Mouse (Mus musculus): ENCODE data around the gene Cd59b. TPM values are rescaled to one million over a fixed set of nuclear protein-coding genes. Genes with fewer than 3 reads are reported as not detected.

Gene Cd59b
- polyA plus RNA-seq, 1 experiment from 2014 or later, result 1.9 TPM

DNA sequence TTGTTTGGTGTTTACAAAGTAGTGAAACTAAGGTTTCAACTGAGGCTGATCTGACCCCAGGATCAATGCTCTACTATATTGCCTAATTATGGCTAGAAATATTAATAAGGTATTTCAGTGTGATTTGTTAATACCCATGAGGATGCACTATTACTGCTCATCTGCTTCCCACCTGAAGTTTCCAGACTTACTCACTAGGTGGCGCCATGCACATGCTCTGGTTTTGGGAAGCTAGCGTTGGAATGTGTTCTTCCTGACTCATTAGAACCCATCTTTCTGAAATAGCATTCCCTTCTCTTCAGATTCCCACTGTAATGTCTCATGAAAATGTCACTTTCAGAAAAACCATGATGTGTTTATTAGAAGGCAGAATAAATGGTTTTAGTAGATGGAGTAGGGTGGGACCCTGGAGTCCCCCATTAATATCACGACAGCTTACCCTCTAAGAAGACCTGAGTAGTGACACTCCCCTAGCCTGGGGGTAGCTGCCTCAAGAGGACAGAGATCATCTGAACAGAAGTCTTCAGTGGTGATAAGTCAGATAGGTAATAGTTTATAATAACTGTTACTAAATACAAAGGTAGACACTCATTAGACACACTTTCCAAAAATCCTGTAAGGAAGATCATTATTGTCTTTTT lies 34.7 kb upstream of the Cd59b start:
- no peak overlapping the region for H3K4me2 ChIP-seq
- no peaks in the 10 kb centered on the region for H3K27me3 ChIP-seq (ENCODE audit: control insufficient read depth, insufficient read depth, low read length)
- no peak overlapping the region for H3K9ac ChIP-seq (ENCODE audit: low read length)
- 31% methylated on average over 3 of the region's 3 CpGs for WGBS
- H3K27ac ChIP-seq (ENCODE audit: low read depth, low read length), result no peak overlapping the region
- H3K9me3 ChIP-seq (ENCODE audit: control insufficient read depth, low read length), result no peaks in the 10 kb centered on the region
- ATAC-seq (ENCODE audit: low FRiP score) (no peak), DNase-seq (ENCODE audit: low spot score, missing footprints) (peak; percentile 98)
- no peaks in the 10 kb centered on the region for H3K4me1 ChIP-seq (ENCODE audit: control insufficient read depth, insufficient read depth, low read length)
- no peak overlapping the region for H3K4me3 ChIP-seq (ENCODE audit: low read depth, low read length)
- no peaks in the 10 kb centered on the region for H3K36me3 ChIP-seq (ENCODE audit: control insufficient read depth, insufficient read depth, low read length)

DNA sequence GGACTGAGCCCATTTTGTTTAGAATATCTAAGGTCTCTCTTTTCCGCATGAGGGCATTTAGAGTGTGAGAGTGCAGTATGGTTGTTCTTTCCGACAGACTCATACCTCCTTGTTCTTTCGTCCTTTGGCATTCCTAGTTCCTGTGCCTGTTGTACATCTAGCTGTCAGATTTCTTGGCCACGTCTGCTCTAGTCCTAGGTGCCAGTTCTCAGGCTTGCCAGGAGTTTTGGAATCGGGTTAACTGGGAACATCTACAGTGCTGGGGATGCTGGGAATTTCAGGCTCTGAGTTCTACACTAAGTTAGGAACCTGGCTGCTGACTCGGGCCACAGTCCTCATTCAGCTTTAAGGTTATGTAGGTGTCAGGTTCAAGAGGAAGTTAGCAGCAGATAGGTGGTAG lies 34.1 kb upstream of the Cd59b start:
- no peaks in the 10 kb centered on the region for H3K9me3 ChIP-seq (ENCODE audit: control insufficient read depth, low read length)
- H3K27ac ChIP-seq (ENCODE audit: low read depth, low read length), result no peak overlapping the region
- H3K27me3 ChIP-seq (ENCODE audit: control insufficient read depth, insufficient read depth, low read length), result no peaks in the 10 kb centered on the region
- H3K4me3 ChIP-seq (ENCODE audit: low read depth, low read length), result no peak overlapping the region
- H3K4me2 ChIP-seq, result no peak overlapping the region
- ATAC-seq (ENCODE audit: low FRiP score) (no peak), DNase-seq (ENCODE audit: low spot score, missing footprints) (peak; percentile 39)
- WGBS, result 87% methylated on average over 6 of the region's 6 CpGs
- H3K36me3 ChIP-seq (ENCODE audit: control insufficient read depth, insufficient read depth, low read length), result no peaks in the 10 kb centered on the region
- H3K4me1 ChIP-seq (ENCODE audit: control insufficient read depth, insufficient read depth, low read length), result no peaks in the 10 kb centered on the region
- H3K9ac ChIP-seq (ENCODE audit: low read length), result no peak overlapping the region

DNA sequence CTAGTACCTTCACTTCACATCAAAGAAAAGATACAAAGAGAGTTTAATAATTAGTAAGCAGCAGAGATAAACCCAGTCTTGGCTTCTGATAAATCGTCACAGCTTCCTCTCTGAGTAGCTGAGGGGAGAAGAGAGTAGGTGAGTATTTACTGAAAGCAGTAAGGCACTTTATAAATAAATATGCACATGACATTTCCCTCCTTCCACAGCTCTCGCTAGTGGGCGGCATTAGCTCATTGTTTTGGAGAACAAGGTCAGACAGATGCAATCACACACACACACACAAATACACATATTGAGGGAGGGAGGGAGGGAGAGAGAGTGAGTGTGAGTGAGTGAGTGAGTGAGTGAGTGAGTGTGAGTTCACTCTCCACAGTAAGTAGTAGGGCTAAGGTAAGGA lies 33.3 kb upstream of the Cd59b start:
- 84% methylated on average over 3 of the region's 3 CpGs for WGBS
- H3K27ac ChIP-seq (ENCODE audit: low read depth, low read length), result no peak overlapping the region

DNA sequence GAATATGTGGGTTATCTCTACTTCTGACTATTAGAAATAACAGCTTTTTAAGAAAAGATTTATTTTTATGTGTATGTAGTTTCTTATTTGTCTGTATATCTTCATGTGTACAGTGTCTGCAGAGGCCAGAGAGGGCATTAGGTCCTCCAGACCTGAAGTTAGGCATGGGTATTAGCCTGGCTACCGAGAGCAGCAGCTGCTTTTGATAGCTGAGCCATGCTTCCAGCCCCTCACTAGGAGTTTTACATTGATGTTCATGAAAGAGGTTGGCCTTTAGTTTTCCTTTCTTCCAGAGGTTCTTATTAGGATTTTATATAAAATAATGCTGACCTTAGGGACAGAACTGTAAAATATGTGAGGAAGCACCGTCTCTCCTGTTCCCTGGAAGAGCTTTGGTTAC lies 31.4 kb upstream of the Cd59b start:
- peak; percentile 59 for DNase-seq (ENCODE audit: low spot score, missing footprints)
- Histone ChIP-seq H3K4me1 (ENCODE audit: control insufficient read depth, insufficient read depth, low read length) (no peaks in the 10 kb centered on the region), H3K27ac (ENCODE audit: low read depth, low read length) (no peak overlapping the region), H3K9me3 (ENCODE audit: control insufficient read depth, low read length) (no peaks in the 10 kb centered on the region), H3K9ac (ENCODE audit: low read length) (no peak overlapping the region), H3K27me3 (ENCODE audit: control insufficient read depth, insufficient read depth, low read length) (no peaks in the 10 kb centered on the region), H3K4me2 (no peak overlapping the region), H3K4me3 (ENCODE audit: low read depth, low read length) (no peak overlapping the region), H3K36me3 (ENCODE audit: control insufficient read depth, insufficient read depth, low read length) (no peaks in the 10 kb centered on the region)
- no peak for ATAC-seq (ENCODE audit: low FRiP score)
- 67% methylated on average over 2 of the region's 2 CpGs for WGBS

More for the DNA sequence above, 33.3 kb upstream of the Cd59b start:
- Histone ChIP-seq H3K4me3 (ENCODE audit: low read depth, low read length) (no peak overlapping the region), H3K4me2 (no peak overlapping the region), H3K4me1 (ENCODE audit: control insufficient read depth, insufficient read depth, low read length) (no peaks in the 10 kb centered on the region), H3K27me3 (ENCODE audit: control insufficient read depth, insufficient read depth, low read length) (no peaks in the 10 kb centered on the region), H3K36me3 (ENCODE audit: control insufficient read depth, insufficient read depth, low read length) (no peaks in the 10 kb centered on the region), H3K9ac (ENCODE audit: low read length) (no peak overlapping the region), H3K9me3 (ENCODE audit: control insufficient read depth, low read length) (no peaks in the 10 kb centered on the region)
- no peak for ATAC-seq (ENCODE audit: low FRiP score)
- no peak for DNase-seq (ENCODE audit: low spot score, missing footprints)

DNA sequence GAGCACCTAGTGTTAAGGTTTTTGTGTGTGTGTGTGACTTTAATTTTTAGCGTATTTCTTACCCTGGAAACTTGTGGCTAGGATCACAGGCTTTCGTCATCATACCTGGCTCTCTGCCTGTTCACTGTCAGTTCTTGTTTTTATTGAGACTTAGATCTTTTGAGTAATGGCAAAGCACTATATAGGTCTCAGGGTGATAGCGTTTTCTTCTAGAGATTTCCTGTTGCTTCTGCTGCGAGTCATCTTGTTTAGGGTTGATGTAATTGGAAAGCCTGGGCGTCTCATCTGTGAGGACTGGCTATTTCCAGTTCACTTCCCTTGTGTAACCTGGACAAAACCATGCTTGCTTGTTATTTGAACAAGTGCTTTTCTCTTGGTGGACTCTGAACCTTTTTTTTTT lies 28.0 kb upstream of the Cd59b start:
- DNase-seq (ENCODE audit: low spot score, missing footprints) (no peak), ATAC-seq (ENCODE audit: low FRiP score) (no peak)
- no peak overlapping the region for H3K27ac ChIP-seq (ENCODE audit: low read depth, low read length)
- H3K9ac ChIP-seq (ENCODE audit: low read length), result no peak overlapping the region
- no peaks in the 10 kb centered on the region for H3K27me3 ChIP-seq (ENCODE audit: control insufficient read depth, insufficient read depth, low read length)
- no peaks in the 10 kb centered on the region for H3K9me3 ChIP-seq (ENCODE audit: control insufficient read depth, low read length)
- H3K4me1 ChIP-seq (ENCODE audit: control insufficient read depth, insufficient read depth, low read length), result no peaks in the 10 kb centered on the region
- H3K36me3 ChIP-seq (ENCODE audit: control insufficient read depth, insufficient read depth, low read length), result peaks cover 4% of the 10 kb centered on the region; the same call in 1 of the 2 replicates
- no peak overlapping the region for H3K4me3 ChIP-seq (ENCODE audit: low read depth, low read length)
- no peak overlapping the region for H3K4me2 ChIP-seq
- WGBS, result 89% methylated on average over 5 of the region's 5 CpGs

DNA sequence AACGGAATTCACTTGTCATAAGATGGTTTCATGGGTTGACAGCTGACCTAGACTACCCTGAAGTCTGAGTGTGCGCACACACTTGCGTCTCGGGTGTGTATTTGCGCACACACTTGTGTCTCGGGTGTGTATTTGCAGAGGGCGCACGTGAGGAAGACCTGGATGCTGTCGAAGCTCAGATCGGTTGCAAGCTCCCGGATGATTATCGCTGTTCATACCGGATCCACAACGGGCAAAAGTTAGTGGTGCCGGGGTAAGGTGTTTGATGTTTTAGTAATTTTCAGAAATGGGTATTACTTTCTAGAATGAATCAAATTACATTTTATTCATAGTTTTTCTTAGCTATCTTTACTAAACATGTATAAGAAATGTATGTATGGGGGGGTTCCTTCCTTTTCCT lies 26.9 kb upstream of the Cd59b start:
- no peaks in the 10 kb centered on the region for H3K27me3 ChIP-seq (ENCODE audit: control insufficient read depth, insufficient read depth, low read length)
- H3K4me2 ChIP-seq, result no peak overlapping the region
- 96% methylated on average over 15 of the region's 15 CpGs for WGBS
- no peak overlapping the region for H3K4me3 ChIP-seq (ENCODE audit: low read depth, low read length)
- DNase-seq (ENCODE audit: low spot score, missing footprints) (peak; percentile 56), ATAC-seq (ENCODE audit: low FRiP score) (no peak)
- no peaks in the 10 kb centered on the region for H3K4me1 ChIP-seq (ENCODE audit: control insufficient read depth, insufficient read depth, low read length)
- no peaks in the 10 kb centered on the region for H3K9me3 ChIP-seq (ENCODE audit: control insufficient read depth, low read length)
- H3K36me3 ChIP-seq (ENCODE audit: control insufficient read depth, insufficient read depth, low read length), result peaks cover 4% of the 10 kb centered on the region; the same call in 1 of the 2 replicates
- no peak overlapping the region for H3K27ac ChIP-seq (ENCODE audit: low read depth, low read length)
- no peak overlapping the region for H3K9ac ChIP-seq (ENCODE audit: low read length)

DNA sequence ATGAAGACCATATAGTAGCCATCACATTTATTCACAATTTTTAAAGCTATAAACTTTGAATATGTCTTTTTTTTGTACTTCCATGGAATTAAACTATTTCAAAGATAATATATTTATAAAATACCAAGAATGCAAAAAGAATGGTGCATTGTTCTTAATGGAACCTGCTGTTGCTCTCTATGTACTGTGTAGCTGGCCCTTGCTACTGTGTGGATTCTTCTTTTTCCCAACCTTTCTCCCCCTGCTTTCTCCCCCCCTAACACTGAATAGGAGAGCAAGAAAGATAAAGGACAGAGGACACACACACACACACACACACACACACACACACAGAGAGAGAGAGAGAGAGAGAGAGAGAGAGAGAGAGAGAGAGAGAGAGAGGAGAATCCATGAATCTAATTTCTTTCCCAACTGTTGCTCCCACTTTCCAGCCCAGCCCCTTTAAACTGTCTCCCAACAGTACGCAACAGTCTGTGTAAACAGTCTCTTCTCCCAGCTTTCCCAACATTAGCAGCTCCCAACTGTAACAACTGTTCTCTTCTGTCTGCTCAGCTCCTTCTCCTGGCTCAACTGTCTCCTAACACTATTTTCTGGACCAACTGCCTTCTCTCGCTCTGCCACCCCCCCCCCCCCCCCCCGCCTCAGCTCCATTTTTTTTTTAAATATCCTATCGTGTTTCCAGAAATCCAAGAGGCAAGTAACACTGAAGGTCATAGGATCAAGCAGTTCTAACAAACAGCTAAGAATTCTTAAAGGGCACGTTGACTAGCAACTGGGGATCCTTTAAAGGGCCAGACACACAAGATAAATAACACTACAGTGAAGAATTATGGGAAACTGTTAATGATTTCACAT lies 25.8 kb upstream of the Cd59b start:
- DNase-seq (ENCODE audit: low spot score, missing footprints), result peak; percentile 71
- 56% methylated on average over 5 of the region's 5 CpGs for WGBS

DNA sequence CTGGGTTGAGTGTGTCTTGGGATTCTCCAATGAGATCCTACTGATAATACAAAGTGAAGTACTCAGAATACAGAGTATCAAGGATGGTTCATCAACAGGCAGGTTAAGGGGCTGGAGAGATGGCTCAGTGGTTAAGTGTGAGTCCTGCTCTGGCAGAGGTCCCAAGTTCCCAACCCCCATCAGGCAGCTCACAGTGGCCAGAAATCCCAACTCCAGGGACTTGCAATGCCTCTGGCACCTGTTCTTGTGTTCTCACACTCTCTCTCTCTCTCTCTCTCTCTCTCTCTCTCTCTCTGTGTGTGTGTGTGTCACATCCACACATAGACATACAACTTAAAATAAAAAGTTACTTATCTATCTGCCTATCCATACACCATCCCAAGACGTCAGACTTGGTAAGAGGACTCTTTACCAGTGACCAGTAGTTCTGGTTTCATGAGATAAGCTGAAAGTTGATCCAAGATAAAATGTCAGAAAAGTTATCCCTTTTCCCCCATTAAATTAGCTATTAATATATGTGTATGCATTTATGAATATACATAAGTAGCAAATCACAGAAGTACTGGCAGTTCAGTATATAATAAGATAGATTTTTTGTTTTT lies 25.1 kb upstream of the Cd59b start:
- Histone ChIP-seq H3K9ac (ENCODE audit: low read length) (no peak overlapping the region), H3K27me3 (ENCODE audit: control insufficient read depth, insufficient read depth, low read length) (no peaks in the 10 kb centered on the region), H3K4me2 (no peak overlapping the region), H3K36me3 (ENCODE audit: control insufficient read depth, insufficient read depth, low read length) (peaks cover 7% of the 10 kb centered on the region; the same call in 1 of the 2 replicates), H3K4me1 (ENCODE audit: control insufficient read depth, insufficient read depth, low read length) (no peaks in the 10 kb centered on the region), H3K27ac (ENCODE audit: low read depth, low read length) (no peak overlapping the region), H3K9me3 (ENCODE audit: control insufficient read depth, low read length) (no peaks in the 10 kb centered on the region), H3K4me3 (ENCODE audit: low read depth, low read length) (no peak overlapping the region)
- ATAC-seq (ENCODE audit: low FRiP score), result no peak
- peak; percentile 79 for DNase-seq (ENCODE audit: low spot score, missing footprints)
- 86% methylated on average over 1 of the region's 1 CpGs for WGBS

More for the DNA sequence above, 25.8 kb upstream of the Cd59b start:
- Histone ChIP-seq H3K4me2 (no peak overlapping the region), H3K9ac (ENCODE audit: low read length) (no peak overlapping the region), H3K9me3 (ENCODE audit: control insufficient read depth, low read length) (no peaks in the 10 kb centered on the region), H3K36me3 (ENCODE audit: control insufficient read depth, insufficient read depth, low read length) (peaks cover 7% of the 10 kb centered on the region; the same call in 1 of the 2 replicates), H3K27ac (ENCODE audit: low read depth, low read length) (no peak overlapping the region), H3K27me3 (ENCODE audit: control insufficient read depth, insufficient read depth, low read length) (no peaks in the 10 kb centered on the region), H3K4me1 (ENCODE audit: control insufficient read depth, insufficient read depth, low read length) (no peaks in the 10 kb centered on the region), H3K4me3 (ENCODE audit: low read depth, low read length) (no peak overlapping the region)
- ATAC-seq (ENCODE audit: low FRiP score), result no peak

DNA sequence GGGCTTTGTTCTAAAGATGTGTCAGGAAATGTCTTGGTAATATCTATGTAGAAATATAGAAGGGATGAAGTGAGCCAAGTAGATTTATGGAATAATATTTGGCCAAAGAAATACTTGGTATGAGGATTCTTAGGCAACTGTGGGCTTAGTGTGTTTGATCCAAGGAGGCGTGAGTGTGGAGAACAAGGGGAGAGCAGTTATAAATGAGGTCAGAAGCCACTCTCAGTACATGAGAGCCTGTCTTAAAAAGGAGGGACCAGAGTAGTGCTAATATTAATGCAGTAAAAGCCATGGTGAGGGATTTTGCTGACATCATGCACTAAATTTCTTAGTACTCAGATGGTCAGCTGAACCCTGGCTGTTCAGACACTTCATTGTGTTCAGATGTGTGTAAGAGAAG lies 11.3 kb upstream of the Cd59b start:
- H3K9me3 ChIP-seq (ENCODE audit: control insufficient read depth, low read length), result no peaks in the 10 kb centered on the region
- no peaks in the 10 kb centered on the region for H3K4me1 ChIP-seq (ENCODE audit: control insufficient read depth, insufficient read depth, low read length)
- H3K27me3 ChIP-seq (ENCODE audit: control insufficient read depth, insufficient read depth, low read length), result no peaks in the 10 kb centered on the region
- no peaks in the 10 kb centered on the region for H3K36me3 ChIP-seq (ENCODE audit: control insufficient read depth, insufficient read depth, low read length)
- no peak overlapping the region for H3K4me3 ChIP-seq (ENCODE audit: low read depth, low read length)
- ATAC-seq (ENCODE audit: low FRiP score) (no peak), DNase-seq (ENCODE audit: low spot score, missing footprints) (no peak)
- 88% methylated on average over 1 of the region's 1 CpGs for WGBS
- H3K27ac ChIP-seq (ENCODE audit: low read depth, low read length), result no peak overlapping the region
- H3K4me2 ChIP-seq, result no peak overlapping the region
- no peak overlapping the region for H3K9ac ChIP-seq (ENCODE audit: low read length)

Measured in midbrain, embryonic 11.5 days (tissue).